Mouse (Mus musculus) induced T-regulatory cell, adult 2 months (primary cell): ENCODE results near the gene 9130008F23Rik.

Experiments
- DNase-seq: peaks from one replicate; pipeline ENCODE4 v3.0.0-alpha.2; 2012; ENCODE audit warnings: low read depth

9130008F23Rik gene

GRCm38 (mm10) chr17:40879924-40880691 is at the start of gene 9130008F23Rik:
Gene 9130008F23Rik (minus strand): TSS chr17:40880559.
- DNase-seq = peak; percentile 16

GRCm38 (mm10) chr17:40915499-40915898 is 35.1 kb upstream of the 9130008F23Rik start:
- no peak for DNase-seq

- no peak for DNase-seq
These were observed 33.9 kb upstream of the 9130008F23Rik start, which contains the start of gene Glyatl3 for GRCm38 (mm10) chr17:40914250-40914649. Gene Glyatl3 (minus strand): TSS chr17:40914350.

GRCm38 (mm10) chr17:40904721-40905154 is 24.4 kb upstream of the 9130008F23Rik start:
- DNase-seq = no peak

GRCm38 (mm10) chr17:40904056-40904597 is 23.8 kb upstream of the 9130008F23Rik start:
- no peak for DNase-seq

- no peak for DNase-seq
These were observed 23.0 kb upstream of the 9130008F23Rik start for GRCm38 (mm10) chr17:40903345-40903744.

GRCm38 (mm10) chr17:40899783-40900363 is 19.5 kb upstream of the 9130008F23Rik start:
- no peak for DNase-seq

- DNase-seq = peak; percentile 30
These were observed 16.5 kb upstream of the 9130008F23Rik start for GRCm38 (mm10) chr17:40896863-40897262.

- no peak for DNase-seq
These were observed 7.6 kb upstream of the 9130008F23Rik start for GRCm38 (mm10) chr17:40887849-40888536.

- DNase-seq = no peak
These were observed 4.8 kb upstream of the 9130008F23Rik start for GRCm38 (mm10) chr17:40885155-40885554.

GRCm38 (mm10) chr17:40882172-40882571 is 1.8 kb upstream of the 9130008F23Rik start:
- no peak for DNase-seq

- peak; percentile 1 for DNase-seq
These were observed 833 bp downstream of the 9130008F23Rik start for GRCm38 (mm10) chr17:40879528-40879923.

- DNase-seq = no peak
These were observed 2.6 kb downstream of the 9130008F23Rik start for GRCm38 (mm10) chr17:40877741-40878140.

GRCm38 (mm10) chr17:40875568-40875967 is 4.8 kb downstream of the 9130008F23Rik start:
- DNase-seq = no peak

- no peak for DNase-seq
These were observed 5.7 kb downstream of the 9130008F23Rik start for GRCm38 (mm10) chr17:40874701-40875100.

GRCm38 (mm10) chr17:40873582-40874011 is 6.8 kb downstream of the 9130008F23Rik start:
- DNase-seq = no peak

- DNase-seq = no peak
These were observed 7.7 kb downstream of the 9130008F23Rik start for GRCm38 (mm10) chr17:40872626-40873025.

- no peak for DNase-seq
These were observed 11.2 kb downstream of the 9130008F23Rik start for GRCm38 (mm10) chr17:40868952-40869747.

GRCm38 (mm10) chr17:40855065-40855464 is 25.3 kb downstream of the 9130008F23Rik start:
- no peak for DNase-seq

- no peak for DNase-seq
These were observed 43.1 kb downstream of the 9130008F23Rik start for GRCm38 (mm10) chr17:40837308-40837707.

- no peak for DNase-seq
These were observed 48.5 kb downstream of the 9130008F23Rik start for GRCm38 (mm10) chr17:40831870-40832269.
